Mouse (Mus musculus): ENCODE measurements around the gene Rbpj.

Gene Rbpj

GRCm38 (mm10) chr5:53553281-53553680 is 87.3 kb downstream of the Rbpj start:
- DNase-seq, result no peak

GRCm38 (mm10) chr5:53554180-53554579 is 88.2 kb downstream of the Rbpj start:
- no peak for DNase-seq

- DNase-seq, result no peak
These were observed 89.0 kb downstream of the Rbpj start for GRCm38 (mm10) chr5:53554926-53555325.

GRCm38 (mm10) chr5:53555474-53555873 is 89.5 kb downstream of the Rbpj start:
- DNase-seq, result no peak

GRCm38 (mm10) chr5:53555929-53556328 is 90.0 kb downstream of the Rbpj start:
- no peak for DNase-seq

GRCm38 (mm10) chr5:53557544-53558260 is 91.8 kb downstream of the Rbpj start:
- DNase-seq, result no peak

- no peak for DNase-seq
These were observed 95.2 kb downstream of the Rbpj start for GRCm38 (mm10) chr5:53561160-53561559.

- DNase-seq, result no peak
These were observed 98.4 kb downstream of the Rbpj start for GRCm38 (mm10) chr5:53564309-53564708.

GRCm38 (mm10) chr5:53565213-53565794 is 99.4 kb downstream of the Rbpj start:
- no peak for DNase-seq

- no peak for DNase-seq
These were observed 100.6 kb downstream of the Rbpj start for GRCm38 (mm10) chr5:53566485-53567083.

GRCm38 (mm10) chr5:53572496-53572895 is 106.5 kb downstream of the Rbpj start:
- DNase-seq, result no peak

GRCm38 (mm10) chr5:53574883-53575442 is 109.0 kb downstream of the Rbpj start:
- no peak for DNase-seq

- no peak for DNase-seq
These were observed 111.4 kb downstream of the Rbpj start for GRCm38 (mm10) chr5:53577272-53577889.

GRCm38 (mm10) chr5:53584069-53584767 is 118.3 kb downstream of the Rbpj start:
- DNase-seq, result no peak

GRCm38 (mm10) chr5:53588421-53589171 is 122.6 kb downstream of the Rbpj start:
- DNase-seq, result peak; percentile 3

GRCm38 (mm10) chr5:53589172-53589960 is 123.4 kb downstream of the Rbpj start:
- peak; percentile 96 for DNase-seq

- DNase-seq, result peak; percentile 99
These were observed 124.3 kb downstream of the Rbpj start for GRCm38 (mm10) chr5:53590179-53590765.

- DNase-seq, result peak; percentile 14
These were observed 125.1 kb downstream of the Rbpj start for GRCm38 (mm10) chr5:53590875-53591682.

GRCm38 (mm10) chr5:53591683-53592050 is 125.7 kb downstream of the Rbpj start:
- no peak for DNase-seq
